Mouse (Mus musculus) right cerebral cortex, postnatal 36 days (tissue): ENCODE data around the gene Arid3b.

Source experiments
- DNase-seq, 2 experiments: peaks; one replicate each; pipeline ENCODE4 v3.0.0; 2022; ENCODE audit warnings: low spot score in 2 of 2, mixed read lengths in 1 of 2

The Arid3b gene

GRCm38 (mm10) chr9:57748137-57748536, 88.5 kb downstream of the Arid3b start:
- no peak for DNase-seq

- no peak for DNase-seq
These were observed 89.5 kb downstream of the Arid3b start for GRCm38 (mm10) chr9:57747067-57747466.

GRCm38 (mm10) chr9:57744462-57745091, 92.0 kb downstream of the Arid3b start:
- no peak for DNase-seq
